Mouse (Mus musculus) hindbrain, embryonic 11.5 days (tissue): ENCODE data around the gene Taz. TPM values are rescaled to one million over a fixed set of nuclear protein-coding genes. Genes with fewer than 3 reads are reported as not detected.
A peak's percentile ranks its signal among the peaks of the same experiment; 100 is the strongest.

Source experiments
- ATAC-seq: fragments of 200-750 bp; cut with Nextera tagmentation; 2 replicates; pipeline ENCODE4 v1.8.0; 2017; ENCODE audit warnings: mild to moderate bottlenecking, moderate TSS enrichment, moderate library complexity; ENCODE audit not compliant: low FRiP score
- DNase-seq: peaks from one replicate; pipeline ENCODE4 v3.0.0-alpha.2; 2015; ENCODE audit warnings: low spot score
- H3K27ac ChIP-seq: fragments of 300-500 bp; sonication (generic); 2 replicates; pipeline ENCODE4 v1.5.1; 2014; ENCODE audit warnings: mild to moderate bottlenecking, low read depth, low read length
- H3K27me3 ChIP-seq: fragments of 300-500 bp; sonication (generic); 2 replicates; pipeline ENCODE4 v1.6.1; 2014; ENCODE audit warnings: mild to moderate bottlenecking, low read length, moderate library complexity, mixed read lengths; ENCODE audit not compliant: control insufficient read depth, insufficient read depth
- H3K36me3 ChIP-seq: fragments of 300-500 bp; sonication (generic); 2 replicates; pipeline ENCODE4 v1.6.1; 2014; ENCODE audit warnings: mild to moderate bottlenecking, low read length, moderate library complexity, mixed read lengths; ENCODE audit not compliant: control insufficient read depth, insufficient read depth
- H3K4me1 ChIP-seq: fragments of 300-500 bp; sonication (generic); replicated peaks from 2 replicates; pipeline ENCODE4 v1.6.1; 2014; ENCODE audit warnings: low read length, mixed read lengths; ENCODE audit not compliant: control insufficient read depth, insufficient read depth
- H3K4me2 ChIP-seq: fragments of 300-500 bp; sonication (generic); replicated peaks from 2 replicates; pipeline ENCODE4 v1.6.1; 2014; ENCODE audit warnings: mild to moderate bottlenecking, low read depth, low read length
- H3K4me3 ChIP-seq: fragments of 300-500 bp; sonication (generic); 2 replicates; pipeline ENCODE4 v1.5.1; 2014; ENCODE audit warnings: low read depth, low read length
- H3K9ac ChIP-seq: fragments of 300-500 bp; sonication (generic); 2 replicates; pipeline ENCODE4 v1.6.1; 2014; ENCODE audit warnings: low read depth, low read length
- H3K9me3 ChIP-seq: fragments of 300-500 bp; sonication (generic); 2 replicates; pipeline ENCODE4 v1.6.1; 2016; ENCODE audit warnings: low read length; ENCODE audit not compliant: control insufficient read depth
- WGBS: fragments of 180-500 bp; shearing (Covaris S2); extraction: QIAGEN DNeasy Blood & Tissue Kit; methylation state at CpG from one replicate; pipeline ENCODE4 v1.1.7; 2014; 5-methylcytosine and 5-hydroxymethylcytosine counted together
- polyA plus RNA-seq: library from polyadenylated mRNA; unstranded; fragments of >200 nt; fragmentation: Nextera tagmentation; extraction: Ambion mirVana; gene quantifications from 2 replicates; pipeline ENCODE4 v1.2.1, GENCODE M21; 2014

Taz gene
- polyA plus RNA-seq, 1 experiment from 2014 or later, result 58.3 TPM

DNA sequence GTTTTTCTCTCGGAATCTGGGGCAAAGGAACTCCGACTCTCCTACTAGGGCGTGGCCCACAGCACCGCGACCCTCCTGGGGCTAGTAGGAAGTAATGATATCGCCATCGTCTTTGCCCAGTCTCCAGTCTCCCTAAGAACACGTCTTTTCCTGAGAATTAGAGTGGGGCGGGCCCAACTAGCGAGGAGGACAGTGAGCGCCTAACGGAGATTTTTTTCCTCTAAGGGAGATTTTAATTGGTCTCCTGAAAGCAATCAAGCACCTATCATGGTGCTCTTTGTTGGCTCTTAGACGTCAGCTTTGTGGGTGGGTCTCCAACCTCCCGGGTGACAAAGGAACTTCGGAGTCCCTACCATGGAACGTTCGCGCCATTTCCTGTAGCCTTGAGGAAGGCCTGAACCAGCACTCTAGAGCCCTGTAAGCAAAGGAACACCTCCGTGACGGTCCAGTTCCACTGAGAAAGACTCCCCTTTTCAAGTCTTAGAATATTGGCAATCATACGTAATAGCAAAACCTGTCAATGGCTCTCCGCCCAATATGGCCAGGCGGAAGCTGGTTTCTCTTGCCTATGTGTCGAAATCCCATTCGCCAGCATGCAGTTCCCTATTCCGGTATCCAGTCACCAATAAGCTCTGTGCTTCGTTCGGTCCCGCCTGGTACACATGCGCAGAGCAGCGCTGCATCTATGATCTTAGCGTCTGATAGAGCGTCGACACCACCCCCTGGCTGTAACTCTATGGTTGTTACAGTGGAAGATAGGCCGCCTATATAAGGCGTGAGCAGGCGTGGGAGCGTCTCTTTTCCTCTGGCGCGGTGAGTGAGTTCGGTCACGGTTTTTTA is 11.4 kb upstream of the Taz start, which contains the start of gene Rpl10:
Gene Rpl10 (plus strand): TSS at position 751 of the 840 bp plus-strand sequence.
- DNase-seq (peak; percentile 91), ATAC-seq (peak; percentile 95)
- H3K4me3 ChIP-seq, result peak within 1 kb of the TSS; percentile 54
- H3K27me3 ChIP-seq, result no peaks in the 10 kb centered on the region
- H3K9ac ChIP-seq, result peak within 1 kb of the TSS; percentile 71
- no peaks in the 10 kb centered on the region for H3K9me3 ChIP-seq
- H3K36me3 ChIP-seq, result no peaks in the 10 kb centered on the region
- peak within 1 kb of the TSS; percentile 49 for H3K4me2 ChIP-seq
- H3K4me1 ChIP-seq, result no peaks in the 10 kb centered on the region
- WGBS, result 15% methylated on average over 42 of the region's 42 CpGs
- peak within 1 kb of the TSS; percentile 90 for H3K27ac ChIP-seq

DNA sequence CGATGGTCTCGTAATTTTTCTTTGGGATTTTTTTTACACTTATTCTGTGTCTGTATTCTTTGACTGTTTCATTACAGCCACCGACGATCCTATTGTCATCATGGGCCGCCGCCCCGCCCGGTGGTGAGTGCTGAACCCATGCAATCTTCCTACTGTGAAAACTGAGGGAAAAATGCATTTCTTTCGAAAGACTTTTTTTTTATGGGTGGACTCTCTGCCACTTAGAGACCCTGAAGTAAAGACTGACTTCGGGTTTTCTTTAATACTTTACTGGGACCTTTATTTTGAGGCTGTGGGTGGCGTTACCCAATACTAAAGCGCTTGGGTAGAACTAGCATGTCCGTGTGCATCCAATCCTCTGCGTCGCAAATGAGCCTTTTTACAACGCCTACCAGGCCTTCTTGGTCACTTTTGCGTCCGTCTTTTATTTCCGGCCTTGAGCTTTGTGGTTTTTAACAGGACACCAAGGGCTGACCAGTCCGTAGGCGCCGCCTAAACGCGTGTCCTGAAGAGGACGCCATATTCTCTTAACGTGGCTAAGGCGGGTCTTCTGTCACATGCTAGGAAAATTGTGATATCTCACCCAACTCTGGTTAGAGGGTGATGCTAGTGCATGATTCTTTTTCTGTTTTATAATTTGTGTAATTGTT is 10.7 kb upstream of the Taz start:
- H3K36me3 ChIP-seq, result no peaks in the 10 kb centered on the region
- peak overlapping the region; percentile 49 for H3K4me2 ChIP-seq
- H3K27me3 ChIP-seq, result no peaks in the 10 kb centered on the region
- no peak for ATAC-seq
- peak overlapping the region; percentile 42; the same call in 1 of the 2 replicates for H3K27ac ChIP-seq
- DNase-seq, result peak; percentile 48
- H3K4me1 ChIP-seq, result no peaks in the 10 kb centered on the region
- no peaks in the 10 kb centered on the region for H3K9me3 ChIP-seq
- H3K9ac ChIP-seq, result peak overlapping the region; percentile 71
- peak overlapping the region; percentile 54 for H3K4me3 ChIP-seq
- 18% methylated on average over 27 of the region's 27 CpGs for WGBS

DNA sequence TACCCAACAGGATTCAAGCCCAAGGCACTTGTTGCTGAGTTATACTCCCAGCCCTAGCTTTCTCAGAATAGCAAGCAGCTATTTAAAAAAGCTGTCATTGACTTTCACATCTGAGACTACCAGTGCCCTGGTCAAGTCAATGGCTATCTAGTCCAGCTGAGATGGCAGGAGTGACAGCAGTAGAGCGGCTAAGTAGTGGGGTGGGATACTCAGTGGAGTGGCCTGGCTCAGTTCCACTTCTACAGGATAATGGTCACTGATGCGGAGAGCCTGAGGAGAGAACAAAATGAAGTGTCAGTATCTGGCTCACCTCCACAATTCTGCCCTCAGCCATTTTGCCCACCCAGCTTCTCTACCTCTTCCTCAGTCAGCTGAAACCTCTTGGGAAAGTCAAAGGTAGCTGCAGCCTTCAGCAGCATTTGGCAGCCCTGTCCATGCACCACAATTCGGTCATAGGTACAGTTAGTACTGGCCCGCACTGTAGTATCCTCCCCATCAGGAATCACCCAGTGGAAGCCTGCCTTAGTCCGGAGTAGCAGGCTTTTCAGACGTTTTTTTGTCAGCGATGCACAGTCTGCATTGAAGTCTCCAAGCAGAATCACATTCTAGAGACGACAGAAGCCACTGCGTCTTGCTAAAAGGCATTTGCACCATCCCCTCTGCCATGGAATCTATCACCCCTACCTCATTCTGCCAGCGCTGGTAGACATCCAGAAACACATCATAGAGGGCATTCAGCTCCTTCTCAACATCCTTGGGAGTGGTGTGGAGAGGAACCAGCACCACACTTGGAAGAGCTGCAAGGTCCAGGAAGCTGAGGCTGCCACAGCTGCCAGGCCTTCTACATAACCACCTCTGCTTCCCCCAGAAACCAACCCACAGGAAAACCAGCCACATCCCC is 8.0 kb upstream of the Taz start:
- no peak overlapping the region for H3K9ac ChIP-seq
- no peaks in the 10 kb centered on the region for H3K27me3 ChIP-seq
- H3K36me3 ChIP-seq, result no peaks in the 10 kb centered on the region
- no peaks in the 10 kb centered on the region for H3K4me1 ChIP-seq
- H3K9me3 ChIP-seq, result no peaks in the 10 kb centered on the region
- 31% methylated on average over 10 of the region's 10 CpGs for WGBS
- no peak overlapping the region for H3K4me3 ChIP-seq
- DNase-seq (no peak), ATAC-seq (no peak)
- no peak overlapping the region for H3K4me2 ChIP-seq
- no peak overlapping the region for H3K27ac ChIP-seq

DNA sequence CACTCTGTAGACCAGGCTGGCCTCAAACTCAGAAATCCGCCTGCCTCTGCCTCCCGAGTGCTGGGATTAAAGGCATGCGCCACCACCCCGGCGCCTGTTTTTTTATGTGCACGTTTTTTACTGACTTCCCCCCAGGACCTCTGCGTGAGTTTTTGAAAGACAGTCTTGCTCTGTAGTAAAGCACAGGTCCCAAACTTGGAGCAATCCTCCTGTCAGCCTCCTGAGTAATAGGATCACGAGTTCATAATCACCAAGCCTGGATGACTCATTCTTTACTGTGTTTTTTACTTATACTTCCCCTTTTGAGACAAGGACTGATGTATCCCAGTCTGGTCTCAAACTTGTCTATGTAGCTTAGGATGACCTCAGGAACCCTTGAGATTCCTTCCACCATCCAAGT is 3.8 kb upstream of the Taz start:
- WGBS, result 84% methylated on average over 7 of the region's 8 CpGs

DNA sequence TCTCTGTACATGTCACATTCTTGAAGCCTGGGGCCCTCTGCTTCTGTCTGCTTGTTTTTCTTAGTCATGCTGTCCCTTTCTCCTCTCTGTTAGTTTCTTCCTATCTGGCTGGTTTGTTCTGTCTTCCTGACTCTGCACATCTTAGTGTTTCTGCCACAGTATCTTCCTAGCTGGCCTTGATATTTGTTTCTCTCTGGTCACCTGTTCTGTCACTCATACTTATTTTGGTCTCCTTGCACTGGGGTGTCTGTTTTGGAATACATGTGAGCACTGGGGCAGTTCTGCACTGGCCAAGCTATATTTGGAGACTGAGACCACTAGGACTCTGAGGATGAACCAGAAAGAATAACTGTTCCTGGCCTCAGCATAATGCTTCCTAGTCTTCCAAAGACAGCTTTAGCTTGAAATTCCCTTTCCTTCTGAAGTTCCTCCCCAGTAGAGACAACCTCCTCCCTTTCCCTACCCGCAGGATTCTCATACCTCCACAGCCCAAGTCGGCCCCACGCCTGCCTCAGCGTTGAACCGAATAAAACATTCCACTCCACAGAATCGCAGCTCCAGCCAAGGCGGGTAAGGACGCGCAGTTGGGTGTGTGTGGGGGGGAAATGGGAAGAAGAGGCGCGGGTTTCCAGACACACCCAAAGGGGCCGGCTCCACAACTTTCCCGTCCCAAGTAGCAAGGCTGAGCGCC is 526 bp upstream of the Taz start:
- Histone ChIP-seq H3K27ac (no peak overlapping the region), H3K27me3 (no peaks in the 10 kb centered on the region), H3K4me3 (peak overlapping the region; percentile 43), H3K4me1 (no peaks in the 10 kb centered on the region), H3K4me2 (peak overlapping the region; percentile 45), H3K36me3 (no peaks in the 10 kb centered on the region), H3K9ac (peak overlapping the region; percentile 64; the same call in 1 of the 2 replicates), H3K9me3 (no peaks in the 10 kb centered on the region)
- WGBS, result 21% methylated on average over 14 of the region's 14 CpGs
- DNase-seq (no peak), ATAC-seq (no peak)

More for the DNA sequence above, 3.8 kb upstream of the Taz start:
- Histone ChIP-seq H3K9ac (no peak overlapping the region), H3K9me3 (no peaks in the 10 kb centered on the region), H3K36me3 (no peaks in the 10 kb centered on the region), H3K4me2 (no peak overlapping the region), H3K4me3 (no peak overlapping the region), H3K27ac (no peak overlapping the region), H3K27me3 (no peaks in the 10 kb centered on the region), H3K4me1 (no peaks in the 10 kb centered on the region)
- DNase-seq, result no peak
- no peak for ATAC-seq

DNA sequence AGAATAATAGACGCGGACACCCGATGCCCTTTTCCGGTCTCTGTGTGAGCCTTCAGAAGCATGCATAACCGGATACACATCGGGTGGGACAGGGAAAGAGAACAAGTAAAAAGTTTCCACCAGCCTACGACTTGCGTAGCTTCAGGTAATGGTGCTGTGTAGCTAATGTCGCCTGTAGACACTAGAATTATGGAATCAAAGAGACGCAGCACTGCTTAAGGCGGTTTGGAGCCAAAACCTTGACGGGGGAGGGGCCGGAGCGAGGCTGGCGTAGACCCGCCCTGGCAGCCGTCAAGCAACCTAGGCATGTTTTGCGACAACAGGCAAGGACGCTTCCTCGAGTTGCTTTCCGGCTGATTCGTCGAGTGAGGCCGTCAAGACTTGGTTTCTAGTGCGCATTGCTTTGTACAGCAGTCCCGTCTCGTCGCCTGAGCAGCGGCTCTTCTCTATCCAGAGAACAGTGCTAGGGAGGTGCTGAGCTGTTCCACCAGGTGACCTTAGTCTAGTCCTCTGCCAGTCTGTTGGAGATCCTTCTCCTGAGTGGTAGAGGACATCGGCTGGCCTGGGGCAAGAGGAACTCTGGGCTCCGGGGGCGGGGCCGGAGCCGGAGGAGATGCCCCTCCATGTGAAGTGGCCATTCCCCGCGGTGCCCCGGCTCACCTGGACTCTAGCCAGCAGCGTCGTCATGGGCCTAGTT is 831 bp downstream of the Taz start:
- Histone ChIP-seq H3K4me3 (peak overlapping the region; percentile 43), H3K9me3 (no peaks in the 10 kb centered on the region), H3K36me3 (no peaks in the 10 kb centered on the region), H3K27ac (peak overlapping the region; percentile 19; the same call in 1 of the 2 replicates), H3K9ac (peak overlapping the region; percentile 64), H3K27me3 (no peaks in the 10 kb centered on the region), H3K4me2 (peak overlapping the region; percentile 45), H3K4me1 (no peaks in the 10 kb centered on the region)
- peak; percentile 82 for ATAC-seq
- 18% methylated on average over 39 of the region's 39 CpGs for WGBS
- peak; percentile 81 for DNase-seq

DNA sequence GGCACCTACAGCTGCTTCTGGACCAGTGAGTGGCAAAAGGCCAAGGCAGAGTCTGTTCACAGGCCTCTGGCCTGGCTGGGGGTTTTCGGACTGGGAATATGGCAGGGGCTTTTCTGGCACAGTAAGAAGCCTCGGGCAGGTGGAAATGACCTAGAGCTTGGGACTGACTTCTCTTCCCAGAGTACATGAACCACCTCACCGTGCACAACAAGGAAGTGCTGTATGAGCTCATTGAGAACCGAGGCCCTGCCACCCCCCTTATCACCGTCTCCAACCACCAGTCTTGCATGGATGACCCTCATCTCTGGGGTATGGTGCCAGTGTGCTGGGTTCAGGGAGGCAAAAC is 1.4 kb downstream of the Taz start:
- Histone ChIP-seq H3K9ac (peak overlapping the region; percentile 64), H3K36me3 (no peaks in the 10 kb centered on the region), H3K27me3 (no peaks in the 10 kb centered on the region), H3K4me2 (peak overlapping the region; percentile 45), H3K4me1 (no peaks in the 10 kb centered on the region), H3K4me3 (peak overlapping the region; percentile 43), H3K9me3 (no peaks in the 10 kb centered on the region), H3K27ac (peak overlapping the region; percentile 19; the same call in 1 of the 2 replicates)
- 51% methylated on average over 5 of the region's 5 CpGs for WGBS
- ATAC-seq (peak; percentile 11; the same call in 1 of the 2 replicates), DNase-seq (no peak)
